In genomic region chr2:168158911-168159711, GRCm38 (mm10) we compare ENCODE assay signal across 7 mouse cellular contexts. TPM values are rescaled to one million over a fixed set of nuclear protein-coding genes. Genes with fewer than 3 reads are reported as not detected.
DNase-seq lines count a peak whose midpoint lies in the region; TF ChIP-seq lines count a peak whose summit lies in the region.

No protein-coding gene starts in this region.

- no peaks in the 10 kb centered on the region for H3K36me3 ChIP-seq in ES-E14 (ENCODE audit: control insufficient read depth, insufficient read depth, low read length, poor library complexity, severe bottlenecking)

- peak overlapping the region; percentile 28; the same call in 1 of the 2 replicates for H3K9ac ChIP-seq in ES-E14 (ENCODE audit: insufficient read depth, low read depth, low read length, poor library complexity, severe bottlenecking)

- peaks cover 3 to 36% of the 10 kb centered on the region in 2 experiments; a peak in 3 of 4 replicates for H3K4me1 ChIP-seq in ES-E14 (ENCODE audit: control insufficient read depth in 2 of 2, insufficient read depth in 2 of 2, low read length in 2 of 2, poor library complexity in 1 of 2)
- H3K4me1 ChIP-seq in brown adipose tissue, adult 24 weeks (ENCODE audit: control insufficient read depth, insufficient read depth, insufficient read length, low read length) = peaks cover 8% of the 10 kb centered on the region

- intact Hi-C loops in heart, postnatal 14 days (cut with DNase I) = no loop called here

- in situ Hi-C loops in ES-E14 (cut with MboI; ENCODE audit: low sequenced_read_pairs in 2 of 2, unreplicated experiment in 2 of 2) = no loop called here

- H3K9me3 ChIP-seq in ES-E14 (ENCODE audit: control insufficient read depth, insufficient read depth, low read depth, low read length) = no peaks in the 10 kb centered on the region

- H3K27ac ChIP-seq in ES-E14 (ENCODE audit: insufficient read depth, low read depth, low read length, poor library complexity, severe bottlenecking) = peak overlapping the region; percentile 58
- no peak overlapping the region for H3K27ac ChIP-seq in brown adipose tissue, adult 24 weeks (replicated peaks; ENCODE audit: low read depth, low read length)

- peak overlapping the region; percentile 27 to 31 for H3K4me3 ChIP-seq in ES-E14 (ENCODE audit: insufficient read depth in 1 of 2, low read depth in 1 of 2, low read length in 2 of 2, poor library complexity in 1 of 2, severe bottlenecking in 1 of 2)
- peak overlapping the region; percentile 40 for H3K4me3 ChIP-seq in brown adipose tissue, adult 24 weeks (ENCODE audit: insufficient read depth, low read depth, low read length)

- DNase-seq in ES-E14 (ENCODE audit: low read depth, low spot score) = peak; percentile 64
- DNase-seq in heart, postnatal 14 days = peak; percentile 21 to 33
- DNase-seq in kidney, postnatal 36 days = peak; percentile 88 to 91
- peak; percentile 75 for DNase-seq in mesoderm, embryonic 11.5 days (ENCODE audit: low read depth, low spot score)
- peak; percentile 54 for DNase-seq in thymus, postnatal 0 days (ENCODE audit: low spot score)
- DNase-seq in right cerebral cortex, adult 18-20 months = no peak

TF ChIP-seq in ES-E14, 5 proteins besides CTCF, POLR2A, EP300 and RAD21:
- TF ChIP-seq MAFK (IDR thresholded peaks at IDR 0.05; ENCODE audit: insufficient read depth, low read depth, low read length) (no peak), CHD2 (IDR thresholded peaks at IDR 0.05; ENCODE audit: low read depth, low read length) (no peak), ZNF384 (IDR thresholded peaks at IDR 0.05; ENCODE audit: low read depth, low read length) (no peak), ZC3H11A (IDR thresholded peaks at IDR 0.05; ENCODE audit: borderline replicate concordance, low read depth, low read length) (no peak), HCFC1 (IDR thresholded peaks at IDR 0.05; ENCODE audit: borderline replicate concordance, insufficient read depth, low read length) (no peak)

RNA-seq across cellular contexts. Expression of gene Adnp, which starts 47.8 kb away (rescaled TPM):
- 13.2 and 15.9 TPM in 2 replicates for total RNA-seq in ES-E14 (2012; rRNA removed)
- polyA plus RNA-seq in brown adipose tissue, adult 24 weeks (2012; ENCODE audit: insufficient read depth, insufficient read length, missing spikeins) = 4.1 and 5.9 TPM in 2 replicates
- 10 to 100 TPM; 39.6 to 41.7 TPM for total RNA-seq in heart, postnatal 14 days (2021)
- 4.8 and 7.9 TPM in 2 replicates for polyA plus RNA-seq in thymus, postnatal 0 days (2015; fragmentation: Nextera tagmentation; extraction: Ambion mirVana)
